Mouse (Mus musculus) thymus, adult 2 months (tissue): ENCODE measurements around the gene Cfi. TPM values are rescaled to one million over a fixed set of nuclear protein-coding genes. Genes with fewer than 3 reads are reported as not detected.
A peak's percentile ranks its signal among the peaks of the same experiment; 100 is the strongest.

ENCODE experiments used
- DNase-seq: peaks from one replicate; pipeline ENCODE4 v3.0.0; 2021
- H3K27ac ChIP-seq: fragments of 200-500 bp; 2 replicates; pipeline ENCODE4 v1.5.1; 2012; ENCODE audit warnings: low read length, control low read depth; ENCODE audit not compliant: control insufficient read depth, insufficient read depth
- H3K27me3 ChIP-seq: fragments of 200-500 bp; 2 replicates; pipeline ENCODE4 v1.6.1; 2012; ENCODE audit warnings: mild to moderate bottlenecking, low read length, moderate library complexity, mixed read lengths; ENCODE audit not compliant: control insufficient read depth, insufficient read depth
- H3K36me3 ChIP-seq: fragments of 200-500 bp; 2 replicates; pipeline ENCODE4 v1.6.1; 2012; ENCODE audit warnings: mild to moderate bottlenecking, low read length, moderate library complexity; ENCODE audit not compliant: control insufficient read depth, insufficient read depth
- H3K4me1 ChIP-seq: fragments of 200-500 bp; replicated peaks from 2 replicates; pipeline ENCODE4 v1.6.1; 2012; ENCODE audit warnings: low read length; ENCODE audit not compliant: control insufficient read depth, insufficient read depth
- H3K4me3 ChIP-seq: fragments of 200-500 bp; 2 replicates; pipeline ENCODE4 v1.5.1; 2012; ENCODE audit warnings: mild to moderate bottlenecking, low read length, control low read depth, moderate library complexity; ENCODE audit not compliant: control insufficient read depth, insufficient read depth
- CTCF ChIP-seq: fragments of 200-500 bp; IDR thresholded peaks from 2 replicates; pipeline ENCODE4 v1.5.1; 2012; ENCODE audit warnings: mild to moderate bottlenecking, control low read depth, low read length, moderate library complexity, borderline replicate concordance; ENCODE audit not compliant: control insufficient read depth, poor library complexity, insufficient read depth; ENCODE audit errors: extremely low read depth
- POLR2A ChIP-seq: fragments of 200-500 bp; IDR thresholded peaks from 2 replicates; pipeline ENCODE4 v1.6.1; 2012; ENCODE audit warnings: mild to moderate bottlenecking, low read length, control low read depth, moderate library complexity; ENCODE audit not compliant: control insufficient read depth, poor library complexity, insufficient read depth; ENCODE audit errors: extremely low read depth
- WGBS: fragments of 180-500 bp; shearing (Covaris S2); methylation state at CpG from one replicate; pipeline ENCODE4 v1.1.7; 2018; 5-methylcytosine and 5-hydroxymethylcytosine counted together
- polyA plus RNA-seq: library from polyadenylated mRNA; depleted of rRNA; stranded (reverse); fragments of >200 nt; gene quantifications from 2 replicates; pipeline ENCODE4 v1.2.3, GENCODE M21; 2012

Gene Cfi
- polyA plus RNA-seq, 1 experiment = 0.22 TPM

GRCm38 (mm10) chr3:129862592-129862991 lies 26.9 kb downstream of the Cfi start:
- no peaks in the 10 kb centered on the region for H3K27me3 ChIP-seq

GRCm38 (mm10) chr3:129863698-129864097 lies 28.0 kb downstream of the Cfi start:
- 62% methylated on average over 14 of the region's 14 CpGs for WGBS
- DNase-seq = peak; percentile 51
- Histone ChIP-seq H3K36me3 (no peaks in the 10 kb centered on the region), H3K4me1 (no peaks in the 10 kb centered on the region), H3K27ac (no peak overlapping the region), H3K27me3 (no peaks in the 10 kb centered on the region), H3K4me3 (no peak overlapping the region)
- peak; percentile 77; the same call in 1 of the 2 replicates for TF ChIP-seq CTCF
- TF ChIP-seq POLR2A = no peak

More at GRCm38 (mm10) chr3:129862592-129862991, 26.9 kb downstream of the Cfi start:
- Histone ChIP-seq H3K4me1 (no peaks in the 10 kb centered on the region), H3K36me3 (no peaks in the 10 kb centered on the region), H3K27ac (no peak overlapping the region), H3K4me3 (no peak overlapping the region)
- WGBS = 60% methylated on average over 2 of the region's 2 CpGs
- no peak for DNase-seq
- TF ChIP-seq POLR2A (no peak), CTCF (no peak)

GRCm38 (mm10) chr3:129877327-129877726 lies 41.6 kb downstream of the Cfi start:
- no peak for DNase-seq
- H3K4me3 ChIP-seq = no peak overlapping the region
- WGBS = 93% methylated on average over 10 of the region's 10 CpGs
- no peaks in the 10 kb centered on the region for H3K27me3 ChIP-seq
- no peak for TF ChIP-seq CTCF
- TF ChIP-seq POLR2A = no peak
- peaks cover 20% of the 10 kb centered on the region for H3K4me1 ChIP-seq
- H3K27ac ChIP-seq = no peak overlapping the region
- H3K36me3 ChIP-seq = no peaks in the 10 kb centered on the region

GRCm38 (mm10) chr3:129878405-129879021 lies 42.8 kb downstream of the Cfi start, which contains the start of gene Pla2g12a:
Gene Pla2g12a (plus strand): TSS chr3:129878606.
- peak within 1 kb of the TSS; percentile 99 for H3K4me3 ChIP-seq
- no peaks in the 10 kb centered on the region for H3K27me3 ChIP-seq
- under 1% methylated on average over 64 of the region's 66 CpGs for WGBS
- TF ChIP-seq POLR2A (peak; percentile 58), CTCF (peak; percentile 37; the same call in 1 of the 2 replicates)
- H3K4me1 ChIP-seq = peaks cover 26% of the 10 kb centered on the region
- peak within 1 kb of the TSS; percentile 32; the same call in 1 of the 2 replicates for H3K27ac ChIP-seq
- DNase-seq = peak; percentile 90
- no peaks in the 10 kb centered on the region for H3K36me3 ChIP-seq

GRCm38 (mm10) chr3:129879131-129879757 lies 43.6 kb downstream of the Cfi start:
- Histone ChIP-seq H3K27ac (peak overlapping the region; percentile 32; the same call in 1 of the 2 replicates), H3K36me3 (no peaks in the 10 kb centered on the region), H3K4me1 (peaks cover 26% of the 10 kb centered on the region), H3K4me3 (peak overlapping the region; percentile 99), H3K27me3 (no peaks in the 10 kb centered on the region)
- TF ChIP-seq POLR2A (no peak), CTCF (no peak)
- peak; percentile 31 for DNase-seq
- WGBS = under 1% methylated on average over 25 of the region's 25 CpGs

GRCm38 (mm10) chr3:129879913-129880312 lies 44.2 kb downstream of the Cfi start:
- H3K27ac ChIP-seq = no peak overlapping the region
- H3K27me3 ChIP-seq = no peaks in the 10 kb centered on the region
- no peak for DNase-seq
- H3K36me3 ChIP-seq = no peaks in the 10 kb centered on the region
- WGBS = 96% methylated on average over 2 of the region's 2 CpGs
- H3K4me3 ChIP-seq = no peak overlapping the region
- TF ChIP-seq POLR2A (no peak), CTCF (no peak)
- peaks cover 26% of the 10 kb centered on the region for H3K4me1 ChIP-seq
